Mouse (Mus musculus) layer of hippocampus, adult 8-10 months (tissue): Measurements from ENCODE around the gene Slc4a4. TPM values are rescaled to one million over a fixed set of nuclear protein-coding genes. Genes with fewer than 3 reads are reported as not detected.

Experiments used
- DNase-seq, 2 experiments: peaks; one replicate each; pipeline ENCODE4 v3.0.0; 2022; ENCODE audit warnings: low spot score in 2 of 2
- total RNA-seq, 4 experiments: library from RNA; stranded (reverse); gene quantifications; 2 replicates each; pipeline ENCODE4 v1.2.4; 2022

Slc4a4 gene
- total RNA-seq, 4 experiments from 2014 or later, result 140 to 157 (median 150) TPM

DNA sequence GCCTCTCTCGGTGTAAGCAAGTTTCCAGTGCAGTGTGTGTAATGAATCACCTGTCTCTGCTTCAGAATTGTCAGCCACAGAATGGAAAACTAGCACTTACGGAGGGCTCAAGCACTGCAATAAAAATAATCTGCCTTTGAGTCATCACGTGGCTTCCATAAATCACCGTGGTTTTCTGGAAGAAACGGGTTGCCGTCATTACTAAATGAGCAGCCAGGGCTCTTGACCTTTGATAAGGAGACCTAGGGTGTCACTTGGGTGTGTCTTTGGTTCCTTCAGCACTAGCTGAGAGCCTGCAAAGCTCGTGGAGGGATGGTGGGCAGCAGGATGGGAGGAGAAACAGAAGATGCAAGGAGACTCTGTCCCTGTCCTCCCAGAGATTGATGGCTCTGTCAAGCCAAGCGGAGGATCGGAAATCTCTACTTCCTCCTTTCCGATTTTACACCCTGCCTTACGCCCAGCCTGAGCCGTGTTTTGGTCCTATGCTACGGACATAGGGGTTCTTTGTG lies 260.7 kb downstream of the Slc4a4 start:
- DNase-seq, result no peak

DNA sequence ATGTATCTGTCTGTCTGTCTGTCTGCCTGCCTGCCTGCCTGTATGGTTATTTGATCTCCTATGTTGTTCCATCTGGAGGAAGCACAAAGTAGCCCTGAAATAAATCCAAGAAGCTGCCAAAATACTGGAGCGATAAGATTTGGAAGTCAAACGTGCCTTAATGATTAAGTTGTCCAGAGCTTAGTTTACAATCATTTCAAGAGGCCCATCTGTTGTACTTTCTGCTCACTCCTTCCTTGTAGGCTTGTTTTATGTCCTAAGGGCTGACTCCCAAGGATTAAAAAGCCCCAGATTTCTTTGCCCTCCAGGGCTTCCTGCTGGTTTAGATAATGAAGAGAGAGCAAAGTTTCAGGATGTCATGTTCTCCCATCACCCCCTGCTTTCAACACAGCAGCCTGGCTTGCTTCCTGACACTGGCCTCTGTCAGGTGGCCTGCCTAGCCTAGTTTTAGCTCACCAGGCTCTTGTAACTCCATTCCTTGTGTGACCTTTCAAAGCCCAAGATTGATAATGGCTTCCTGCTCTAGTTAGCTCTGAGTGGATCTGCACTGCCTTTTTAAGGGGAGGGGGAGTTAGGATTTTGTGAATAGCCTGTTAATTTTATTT lies 262.9 kb downstream of the Slc4a4 start:
- no peak for DNase-seq

DNA sequence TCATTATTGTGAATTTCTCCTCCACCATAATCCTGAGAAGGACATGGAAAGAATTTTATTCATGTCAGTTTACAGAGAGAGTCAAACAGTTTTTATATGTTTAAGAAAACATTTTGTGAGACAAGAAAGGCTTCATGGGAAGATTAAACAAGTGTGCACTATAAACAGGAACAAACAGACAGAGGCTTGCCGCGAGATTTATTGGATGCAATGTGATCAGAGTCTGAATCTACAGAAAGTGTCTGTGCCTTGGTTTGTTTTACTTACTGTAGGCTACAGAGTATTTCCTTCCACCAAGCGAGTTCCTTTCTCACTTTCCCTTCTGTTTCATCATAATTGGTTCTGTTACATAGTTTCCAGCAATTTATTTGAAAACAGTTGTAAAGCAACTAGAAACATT lies 264.5 kb downstream of the Slc4a4 start:
- no peak for DNase-seq

DNA sequence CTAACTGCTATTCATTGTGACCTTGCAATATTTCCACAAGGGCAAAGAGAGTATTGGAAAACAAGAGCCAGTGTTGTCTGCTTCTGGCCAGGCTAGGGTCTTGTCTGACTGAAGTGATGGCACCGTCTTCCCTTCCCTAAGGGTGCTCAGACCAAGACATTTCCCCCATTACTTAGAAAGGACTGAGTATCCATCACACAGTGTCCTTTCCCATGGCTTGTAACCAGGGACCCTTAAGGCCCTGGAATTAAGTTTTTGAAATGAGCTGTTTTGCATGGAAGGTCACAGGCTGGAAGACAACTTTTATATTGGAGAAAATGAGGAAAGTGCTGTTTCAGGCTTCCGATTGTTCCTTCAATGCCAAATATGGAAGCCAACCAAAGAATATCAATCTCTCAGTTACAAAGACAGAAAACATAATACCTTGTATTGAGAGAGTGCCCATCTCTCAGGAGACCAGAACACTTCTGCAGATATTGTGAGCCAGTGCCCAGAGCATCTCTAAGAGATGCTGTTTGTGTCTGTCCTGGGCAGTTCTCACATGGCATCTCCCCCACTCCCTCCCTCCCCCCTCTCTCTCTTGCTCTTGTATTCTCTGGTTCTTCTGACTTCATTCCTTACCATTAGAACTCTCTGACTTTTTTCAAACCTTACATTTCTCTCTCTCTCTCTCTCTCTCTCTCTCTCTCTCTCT lies 284.6 kb downstream of the Slc4a4 start:
- no peak for DNase-seq

DNA sequence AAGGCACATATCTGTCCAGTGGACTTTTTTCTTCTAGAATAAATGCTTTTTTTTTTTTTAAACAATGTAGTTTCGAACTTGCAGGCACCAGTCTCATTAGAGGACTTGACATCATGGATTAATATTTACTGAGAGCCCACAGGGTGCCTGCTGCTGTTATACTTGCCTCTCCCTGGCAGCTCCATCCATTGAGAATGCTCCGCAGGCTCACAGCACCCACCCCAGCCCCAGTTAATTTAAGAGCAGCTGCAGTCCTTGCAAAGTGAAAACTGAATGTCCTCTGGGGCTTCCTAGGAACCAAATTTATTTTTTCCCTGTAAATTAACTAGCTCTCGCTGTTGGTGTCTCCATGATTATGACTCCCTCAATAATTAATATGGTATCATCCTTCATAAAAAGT lies 303.4 kb downstream of the Slc4a4 start:
- DNase-seq, result no peak

DNA sequence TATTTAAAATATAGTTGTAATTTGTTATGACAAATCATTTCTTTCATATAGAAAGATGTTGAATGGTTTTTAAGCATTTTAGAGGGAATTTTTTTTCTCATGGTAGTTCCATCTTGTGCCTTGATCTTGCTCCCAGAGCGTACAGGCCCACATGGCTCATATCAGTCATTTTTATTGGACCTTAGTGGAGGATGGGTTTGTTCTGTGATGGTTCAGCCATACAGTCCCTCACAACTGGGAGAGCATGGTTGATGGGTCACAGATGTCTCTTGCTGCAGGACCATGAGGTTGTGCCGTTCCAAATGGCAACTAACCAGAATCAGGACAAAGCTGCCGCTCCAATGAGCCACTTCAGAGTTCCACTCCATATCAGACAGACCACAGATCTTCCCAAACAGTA lies 308.0 kb downstream of the Slc4a4 start:
- DNase-seq, result no peak

DNA sequence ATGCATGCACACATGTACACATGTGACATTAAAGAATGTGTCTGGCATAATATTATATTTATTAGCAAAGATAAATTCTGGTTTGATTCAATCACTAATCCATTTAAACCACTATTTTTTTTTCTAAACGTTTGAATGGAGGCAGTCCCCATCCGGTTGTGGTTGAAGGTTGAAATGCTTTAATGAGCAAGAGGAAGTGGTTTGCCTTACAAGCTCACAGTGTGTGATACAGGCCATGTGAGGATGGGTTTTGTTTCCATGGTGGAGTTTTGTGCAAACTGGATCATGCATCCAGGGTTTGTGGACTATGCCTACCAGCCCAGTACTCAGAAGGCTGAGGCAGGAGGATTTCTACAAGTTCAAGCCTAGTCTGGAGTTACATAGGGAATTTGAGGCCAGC lies 311.9 kb downstream of the Slc4a4 start:
- DNase-seq, result no peak

DNA sequence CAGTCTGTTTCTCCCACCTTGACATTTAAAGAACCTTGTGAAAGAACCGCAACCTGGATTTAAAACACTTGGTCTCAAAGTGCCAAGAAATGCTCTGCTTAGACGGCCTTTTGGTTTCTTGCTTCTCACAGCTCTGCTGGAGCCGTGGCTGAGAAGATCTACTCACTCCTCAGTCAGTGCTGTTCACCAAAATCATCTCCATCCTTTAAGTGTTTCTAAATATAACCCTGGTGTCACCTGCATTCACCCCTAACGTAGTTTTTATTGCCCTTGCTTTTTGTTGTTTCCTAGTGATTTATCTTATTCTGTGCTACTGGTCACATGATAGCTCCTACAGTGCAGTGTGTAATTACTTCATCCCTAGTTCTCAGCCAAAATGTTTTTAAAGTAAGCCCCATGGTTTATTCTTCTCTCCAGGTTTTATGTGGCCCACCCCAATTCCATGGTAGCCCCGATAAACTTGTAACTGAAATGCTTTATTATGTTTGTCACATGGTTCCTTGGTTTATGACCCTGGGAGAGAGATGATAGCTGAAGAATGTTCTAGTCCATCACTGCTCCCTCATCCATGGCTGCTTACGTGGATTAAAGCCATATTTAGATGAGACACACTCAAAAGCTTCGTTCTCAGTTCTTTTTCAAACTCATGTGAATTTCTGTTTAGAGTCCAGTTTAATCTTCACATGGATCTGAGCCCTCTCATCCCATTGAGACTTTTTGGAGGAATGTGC lies 323.5 kb downstream of the Slc4a4 start:
- DNase-seq, result no peak

DNA sequence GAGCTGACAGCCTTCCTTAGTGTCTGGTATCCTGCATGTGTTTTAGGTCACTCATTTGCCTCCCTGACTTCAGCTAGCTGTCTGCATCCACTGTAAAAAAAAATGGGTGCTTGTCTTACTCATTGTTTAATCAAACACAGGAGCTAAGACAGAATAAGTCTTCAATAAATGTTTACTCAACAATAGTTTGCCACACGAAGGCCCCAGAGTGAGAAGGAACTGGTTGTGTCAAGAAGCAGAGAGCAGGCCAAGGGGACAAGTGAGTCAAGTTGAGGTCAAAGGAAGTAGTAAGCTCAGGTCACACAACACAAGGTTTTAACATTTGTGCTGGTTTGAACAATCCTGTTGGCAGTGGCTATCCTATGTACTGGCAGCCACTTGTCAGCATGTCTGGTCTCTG lies 324.4 kb downstream of the Slc4a4 start:
- DNase-seq, result no peak

DNA sequence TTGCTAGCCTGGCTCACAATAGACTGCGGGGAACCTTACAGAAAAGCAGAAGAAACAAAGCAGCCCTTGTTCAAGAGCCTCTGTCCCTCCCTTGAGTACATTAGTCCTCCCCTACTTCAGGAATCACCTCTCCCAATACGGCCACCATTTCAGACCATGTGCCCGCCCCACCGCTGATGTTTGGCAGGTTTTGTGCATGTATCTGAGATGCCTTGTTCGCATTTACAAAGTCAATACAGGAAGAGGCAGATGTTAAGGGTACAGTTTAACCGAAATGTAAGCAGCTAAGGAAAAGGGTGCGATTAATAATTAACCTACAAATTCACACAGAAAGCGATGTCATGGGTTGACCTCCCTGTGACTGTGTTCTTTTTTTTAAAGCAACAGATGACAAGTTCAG lies 331.6 kb downstream of the Slc4a4 start:
- no peak for DNase-seq

DNA sequence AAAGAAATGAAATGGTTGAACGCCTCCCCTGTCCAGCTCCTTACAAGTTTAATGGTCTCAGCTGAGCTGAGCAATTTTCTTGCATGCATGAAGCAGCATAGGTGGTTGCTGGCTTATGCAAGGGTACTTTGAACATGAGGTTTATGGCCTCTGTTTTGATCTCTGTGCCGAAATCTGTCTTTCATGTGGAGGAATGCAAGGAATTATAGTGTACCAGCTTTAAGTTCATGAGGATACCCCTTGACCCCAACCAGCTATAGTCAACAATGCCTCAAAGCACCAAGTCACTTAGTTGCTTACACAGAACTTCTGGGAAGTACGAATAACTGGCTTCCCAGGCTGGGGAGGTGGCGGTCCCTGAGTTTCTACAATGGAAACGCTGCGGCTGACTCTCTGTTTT lies 332.1 kb downstream of the Slc4a4 start:
- no peak for DNase-seq

DNA sequence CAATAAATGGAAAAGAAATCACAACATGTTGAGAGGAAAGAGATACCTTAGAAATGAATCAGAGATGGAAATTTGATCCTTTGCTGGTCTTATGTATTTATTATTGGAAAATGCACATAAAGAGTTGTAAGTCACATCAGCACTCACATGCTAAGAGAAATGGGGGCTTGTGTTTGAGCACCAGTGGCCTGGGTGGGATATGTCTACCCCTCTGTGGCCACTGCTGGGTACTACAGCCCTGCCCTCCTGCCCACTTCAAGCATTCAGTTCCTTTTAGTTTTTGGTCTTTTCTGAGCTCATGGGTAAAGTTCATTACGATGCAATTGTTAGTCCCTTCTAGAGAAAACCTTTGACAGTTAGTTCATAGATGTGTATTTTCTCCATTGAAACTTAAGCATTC lies 335.0 kb downstream of the Slc4a4 start:
- no peak for DNase-seq

DNA sequence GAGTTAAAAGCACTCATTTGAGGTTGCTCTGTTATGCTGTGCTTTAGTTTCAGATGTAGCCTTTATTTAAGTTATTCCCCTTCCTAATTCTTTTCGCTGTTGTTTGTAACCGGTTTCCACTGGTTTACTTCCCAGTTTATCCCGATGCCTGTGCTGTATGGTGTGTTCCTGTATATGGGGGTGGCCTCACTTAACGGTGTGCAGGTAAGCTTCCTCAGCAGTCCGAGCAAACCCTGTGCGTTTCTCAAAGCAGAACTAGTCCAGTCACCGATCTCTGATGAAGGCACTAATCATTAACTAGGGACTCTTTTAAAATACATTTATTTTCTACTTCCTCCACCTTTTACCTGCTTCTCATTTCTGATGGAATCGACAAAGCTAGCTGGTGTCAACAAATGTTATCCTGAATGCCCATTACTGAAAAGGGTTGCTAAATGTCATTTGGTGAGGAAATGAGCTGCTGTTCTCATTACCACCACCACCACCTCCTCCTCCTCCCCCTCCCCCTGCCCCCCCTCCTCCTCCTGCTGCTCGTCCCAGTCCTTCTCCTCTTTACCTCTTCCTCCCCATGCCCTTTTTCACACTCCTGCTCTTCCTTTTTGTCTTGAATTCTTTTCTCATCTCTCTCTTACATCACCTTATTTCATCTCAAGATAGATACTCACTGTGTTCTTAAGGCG lies 336.6 kb downstream of the Slc4a4 start:
- no peak for DNase-seq

DNA sequence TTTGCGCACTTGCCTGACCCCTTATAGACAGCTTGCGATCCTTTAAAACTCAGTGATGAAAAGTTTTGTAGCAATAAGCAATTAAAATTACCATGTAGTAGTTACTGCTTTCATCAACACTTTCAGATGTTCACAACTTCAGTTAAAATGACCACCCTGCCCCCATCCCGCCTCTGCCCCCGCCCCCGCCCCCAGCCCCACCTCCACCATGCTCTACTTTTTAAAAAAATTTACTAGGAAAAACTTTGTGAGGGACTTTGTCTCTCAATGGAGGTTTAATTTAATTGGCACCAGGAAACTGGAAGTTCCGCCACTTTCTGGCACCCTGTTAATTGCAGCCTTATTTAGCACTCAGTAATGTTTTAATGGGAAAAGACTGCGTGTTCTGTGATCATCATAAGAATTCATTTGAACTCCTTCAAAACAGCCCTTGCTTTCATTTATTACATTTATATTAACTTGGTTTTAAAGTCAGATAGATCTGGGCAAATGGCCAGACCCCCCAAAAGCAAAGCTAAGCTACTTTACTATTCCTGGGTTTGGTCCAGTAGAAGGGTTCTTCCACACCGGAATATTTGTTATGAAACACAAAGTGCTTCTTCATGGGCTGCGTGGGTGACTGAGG lies 337.2 kb downstream of the Slc4a4 start:
- DNase-seq, result peak; percentile 21 to 35

DNA sequence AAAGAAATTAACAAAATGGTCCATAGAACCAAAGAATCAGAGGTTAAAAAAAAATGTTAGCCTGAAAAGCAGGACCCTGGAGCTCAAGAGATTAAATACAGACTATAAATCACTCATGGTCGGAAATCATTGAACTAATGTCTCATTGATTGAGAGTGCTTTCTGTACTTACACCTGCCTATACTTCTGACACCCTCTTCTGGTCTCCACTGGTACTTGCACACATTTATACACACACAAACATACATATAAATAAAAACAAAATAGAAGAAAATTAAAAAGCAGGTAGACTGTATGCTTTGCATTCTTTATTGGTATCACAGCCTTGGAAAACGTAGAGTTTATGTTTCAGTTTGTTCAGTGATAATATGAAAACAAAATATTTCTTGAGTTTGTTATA lies 341.3 kb downstream of the Slc4a4 start:
- DNase-seq, result no peak

DNA sequence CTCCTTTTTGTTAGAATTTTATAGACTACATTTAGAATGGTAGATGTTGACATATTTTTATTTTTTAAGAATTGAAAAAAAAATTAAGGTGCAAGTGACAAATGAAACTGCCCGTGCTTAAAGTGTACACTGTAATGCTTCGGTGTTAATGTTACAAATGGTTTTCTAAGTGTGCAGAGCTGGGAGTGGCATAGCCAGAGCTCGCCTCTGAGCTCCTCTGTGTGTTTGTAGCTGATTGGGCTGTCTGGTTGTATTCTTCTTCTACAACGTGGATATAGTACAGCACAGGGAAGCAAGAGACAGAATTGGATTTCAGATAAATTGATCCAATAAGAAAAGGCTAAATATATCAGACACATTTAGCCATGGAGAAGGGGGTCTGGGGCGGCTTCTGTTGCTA lies 343.0 kb downstream of the Slc4a4 start:
- DNase-seq, result no peak

DNA sequence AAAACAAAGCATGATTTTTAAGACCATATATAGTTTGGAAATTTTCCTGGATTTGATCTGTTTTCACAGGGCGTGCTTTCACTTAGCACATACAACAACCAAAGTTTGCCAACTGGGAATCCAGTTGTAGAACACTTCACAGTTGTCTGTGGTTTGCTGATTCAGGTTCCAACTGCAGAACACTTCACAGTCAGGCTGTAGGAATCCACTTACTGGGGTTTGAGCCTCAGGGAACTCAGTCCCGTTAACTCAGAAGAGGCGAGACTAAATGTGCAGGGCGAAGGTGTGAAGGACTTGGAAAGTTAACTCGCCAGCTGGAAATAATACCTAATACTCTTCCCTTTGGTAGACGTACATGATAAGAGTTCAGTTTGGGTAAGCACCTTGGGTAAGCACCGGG lies 345.7 kb downstream of the Slc4a4 start:
- DNase-seq, result no peak

DNA sequence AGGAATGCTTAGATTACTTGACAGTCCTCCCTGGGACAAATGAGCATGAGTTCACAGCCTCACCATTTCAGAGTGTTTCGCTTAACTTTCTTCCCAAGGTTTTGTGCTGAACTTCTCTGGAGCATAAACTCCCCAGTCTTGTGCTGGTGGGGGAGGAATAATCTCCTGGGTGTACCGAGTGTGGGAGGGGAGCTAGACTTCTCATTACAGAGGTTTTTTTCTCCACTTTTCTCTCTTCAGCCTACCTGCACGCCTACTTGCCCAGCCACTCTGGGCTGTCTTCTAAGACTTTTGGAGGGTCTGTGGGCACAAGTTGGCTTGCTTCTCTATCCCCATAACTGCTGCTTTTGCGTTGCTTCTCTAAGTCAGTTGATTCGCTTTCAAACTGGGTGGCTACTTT lies 365.2 kb downstream of the Slc4a4 start:
- DNase-seq, result no peak

DNA sequence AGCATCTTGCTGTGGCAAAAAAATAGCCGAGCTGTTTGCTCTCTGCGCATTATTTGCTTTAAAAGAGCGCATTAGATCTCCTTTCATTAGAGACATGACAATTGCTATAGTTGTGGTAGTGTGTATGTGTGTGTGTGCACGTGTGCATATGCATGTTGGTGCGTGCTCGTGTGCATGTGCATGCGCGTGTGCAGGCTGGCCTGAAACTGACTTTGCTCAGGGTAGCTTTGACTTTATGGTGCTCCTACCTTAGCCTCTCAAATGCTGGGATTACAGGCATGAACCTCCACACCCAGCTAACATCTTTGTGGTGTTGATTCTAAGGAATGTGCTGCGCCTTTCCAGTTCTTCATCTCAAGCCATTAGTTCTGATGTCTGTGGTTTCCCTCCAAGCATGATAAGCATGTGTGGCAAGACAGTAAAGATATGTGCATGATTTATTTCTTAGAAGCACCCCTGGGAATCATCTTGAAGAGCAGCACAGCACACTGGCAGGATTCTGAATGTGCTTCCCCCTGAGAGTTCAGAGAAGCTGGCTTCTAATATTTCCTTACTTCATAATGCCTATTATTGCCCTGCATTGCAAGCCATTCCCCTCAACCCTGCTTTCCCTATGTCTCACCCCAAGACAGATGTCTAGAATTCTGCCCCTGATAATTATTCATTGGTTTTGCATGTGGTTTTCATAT lies 373.3 kb downstream of the Slc4a4 start:
- DNase-seq, result no peak

DNA sequence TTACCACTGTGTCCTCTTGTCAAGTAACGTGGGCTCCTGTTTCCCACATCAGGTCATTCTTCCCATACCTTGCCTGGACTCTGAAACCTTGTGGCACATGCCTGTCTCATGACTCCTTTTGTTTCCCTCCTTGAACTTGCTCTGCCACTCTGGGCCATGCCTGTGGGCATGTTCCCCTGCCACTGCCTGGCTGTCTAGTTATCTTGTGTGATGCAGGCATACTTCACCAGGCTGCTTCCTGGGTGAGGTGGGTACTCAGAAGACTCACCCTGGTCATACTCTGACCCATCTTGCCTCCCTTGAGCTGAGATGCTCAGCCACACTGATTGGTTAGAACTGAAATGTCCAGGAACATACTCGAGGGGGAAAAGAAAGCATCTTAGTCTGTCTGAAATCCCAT lies 390.4 kb downstream of the Slc4a4 start:
- DNase-seq, result no peak

DNA sequence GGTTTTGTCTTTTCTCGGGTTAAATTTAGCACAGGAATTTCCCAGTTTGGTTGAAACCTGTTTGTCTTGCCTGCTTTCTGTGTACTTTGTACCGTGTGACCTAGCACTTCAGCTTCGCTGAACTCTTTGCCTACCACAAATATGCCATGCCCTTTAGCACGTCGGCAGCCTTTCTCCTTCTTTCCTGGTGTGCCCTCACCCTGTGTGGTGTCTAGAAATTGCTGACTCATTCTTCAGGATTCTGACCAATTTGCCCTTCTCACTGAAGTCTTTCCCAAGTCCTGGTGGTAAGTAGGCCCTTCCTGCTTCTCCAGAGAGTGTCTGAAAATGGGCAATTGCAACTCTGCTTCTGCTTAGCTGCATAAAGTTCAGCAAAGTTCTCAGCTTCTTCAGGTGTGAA lies 391.0 kb downstream of the Slc4a4 start:
- no peak for DNase-seq
